Mouse (Mus musculus) erythroblast, embryonic 14.5 days (primary cell): ENCODE measurements around the gene Elk4.

Experiments
- GATA1 ChIP-seq: IDR thresholded peaks from 2 replicates; pipeline ENCODE4 v1.6.1; 2012; ENCODE audit warnings: low read length, inconsistent platforms, mixed read lengths
- TAL1 ChIP-seq: IDR thresholded peaks from 3 replicates; pipeline ENCODE4 v1.6.1; 2012; ENCODE audit warnings: low read length, inconsistent platforms, mixed read lengths

DNA sequence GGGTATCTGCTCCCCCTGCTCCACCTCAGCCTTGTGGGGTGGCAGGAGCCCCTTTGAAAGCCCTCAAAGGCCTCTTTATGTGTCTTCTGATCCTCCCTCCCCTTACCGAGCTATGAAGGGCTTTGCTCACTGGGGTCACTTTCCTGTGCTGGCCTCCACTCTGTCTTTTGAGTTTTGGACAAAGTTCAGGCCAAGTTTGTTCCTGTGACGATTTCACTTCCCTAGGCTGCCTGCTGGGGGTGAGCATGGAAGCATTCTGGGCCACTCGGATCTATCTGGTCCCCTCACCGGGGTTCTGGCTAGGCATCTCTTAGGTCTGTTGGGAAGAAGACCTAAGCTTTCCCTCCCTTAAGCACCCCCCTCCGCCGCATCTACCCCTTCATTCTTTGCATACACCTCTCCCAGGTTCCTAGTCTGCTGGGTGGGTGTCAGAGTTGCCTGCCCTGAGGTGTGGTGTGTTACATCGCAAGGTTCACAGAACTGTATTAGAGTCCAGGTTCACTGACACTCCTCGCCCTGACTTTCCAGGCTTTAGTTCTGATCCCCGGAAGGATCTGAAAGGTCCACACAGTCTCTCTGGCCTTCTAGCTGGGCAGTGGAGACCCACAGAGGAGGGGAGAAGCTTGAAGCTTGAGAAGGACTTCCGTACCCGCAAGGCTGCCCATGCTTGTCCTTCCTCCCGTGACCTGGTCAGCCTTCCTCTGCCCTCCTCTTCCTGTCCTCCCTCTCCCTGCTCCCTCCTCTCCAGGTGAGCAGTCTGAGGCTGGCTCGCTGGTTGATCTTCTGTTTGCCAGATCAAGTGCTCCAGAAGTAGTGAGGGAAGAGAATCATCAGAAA lies 34.7 kb upstream of the Elk4 start:
- TF ChIP-seq TAL1, result no peak
- TF ChIP-seq GATA1, result no peak
